Mouse (Mus musculus) liver, embryonic 14.5 days (tissue): ENCODE data around the gene Pprc1.

ENCODE experiments used
- CTCF ChIP-seq: IDR thresholded peaks from 2 replicates; pipeline ENCODE4 v1.5.1; 2016; ENCODE audit warnings: antibody characterized with exemption, low read depth, control low read depth
- EP300 ChIP-seq: IDR thresholded peaks from 2 replicates; pipeline ENCODE4 v1.6.1; 2016; ENCODE audit warnings: antibody characterized with exemption, low read depth

DNA sequence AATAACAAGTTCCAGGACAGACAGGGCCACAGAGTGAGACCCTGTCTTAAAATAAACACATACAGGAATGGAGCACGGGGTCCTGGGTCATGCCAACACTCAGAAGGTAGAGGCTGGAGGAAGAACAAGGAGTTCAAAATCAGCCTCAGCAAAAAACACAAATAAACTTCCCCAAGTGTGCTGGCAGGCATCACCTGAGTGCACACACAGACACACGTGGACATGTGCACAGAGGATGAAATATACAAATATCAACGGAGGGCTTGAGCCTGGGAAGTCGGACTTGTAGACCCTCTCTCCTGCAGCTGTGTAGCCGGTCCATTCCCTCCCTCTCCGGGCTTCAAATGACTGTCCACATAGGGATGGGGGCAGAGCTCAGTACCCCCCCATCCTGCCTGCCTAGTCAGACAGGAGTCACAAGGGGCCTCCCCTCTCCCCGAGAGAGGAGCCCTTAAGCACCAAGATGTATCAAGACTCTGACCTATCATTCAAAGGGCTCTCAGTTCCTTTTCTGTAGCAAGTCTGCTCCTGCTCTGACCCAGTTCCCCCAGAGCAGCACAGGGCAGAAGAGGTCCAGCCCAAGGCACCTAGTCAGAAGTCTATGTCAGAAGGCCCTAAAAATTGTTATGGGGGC is 3.3 kb upstream of the Pprc1 start:
- TF ChIP-seq EP300: no peak
- no peak for TF ChIP-seq CTCF
